Mouse (Mus musculus) MEL (cell line): ENCODE data around the gene Mfn1. TPM values are rescaled to one million over a fixed set of nuclear protein-coding genes. Genes with fewer than 3 reads are reported as not detected.

ENCODE experiments used
- DNase-seq: peaks from one replicate; pipeline ENCODE4 v3.0.0; 2011; ENCODE audit warnings: low read depth, low spot score
- H3K27ac ChIP-seq: 2 replicates; pipeline ENCODE4 v1.5.1; 2012; ENCODE audit warnings: low read depth, mild to moderate bottlenecking, control low read depth, low read length, moderate library complexity; ENCODE audit not compliant: control insufficient read depth
- H3K27me3 ChIP-seq, 2 experiments: fragments of 150-350 bp in 1 of 2; sonication (generic) in 1 of 2; 2 replicates each; pipeline ENCODE4 v1.6.1; 2012; ENCODE audit warnings: low read length in 2 of 2, mild to moderate bottlenecking in 2 of 2, improper control_type of control experiment in 1 of 2, moderate library complexity in 1 of 2; ENCODE audit not compliant: insufficient read depth in 2 of 2, control insufficient read depth in 1 of 2
- H3K36me3 ChIP-seq, 2 experiments: 2 replicates each; pipeline ENCODE4 v1.6.1; 2012 to 2014; ENCODE audit warnings: low read length in 2 of 2, improper control_type of control experiment in 1 of 2, inconsistent platforms in 1 of 2, mild to moderate bottlenecking in 1 of 2; ENCODE audit not compliant: insufficient read depth in 2 of 2, control insufficient read depth in 1 of 2
- H3K4me1 ChIP-seq, 2 experiments: fragments of 150-350 bp in 1 of 2; sonication (generic) in 1 of 2; 2 replicates each; pipeline ENCODE4 v1.6.1; 2012; ENCODE audit warnings: low read length in 2 of 2, improper control_type of control experiment in 1 of 2, mild to moderate bottlenecking in 1 of 2; ENCODE audit not compliant: insufficient read depth in 2 of 2, control insufficient read depth in 1 of 2
- H3K4me3 ChIP-seq, 2 experiments: fragments of 150-350 bp in 1 of 2; sonication (generic) in 1 of 2; 2 replicates each; pipeline ENCODE4 v1.5.1; 2012; ENCODE audit warnings: low read depth in 2 of 2, low read length in 2 of 2, mild to moderate bottlenecking in 2 of 2, moderate library complexity in 2 of 2, control low read depth in 1 of 2, improper control_type of control experiment in 1 of 2; ENCODE audit not compliant: control insufficient read depth in 1 of 2, insufficient read depth in 1 of 2
- H3K79me2 ChIP-seq: 2 replicates; pipeline ENCODE4 v1.6.1; 2012; ENCODE audit warnings: mild to moderate bottlenecking, low read length, moderate library complexity; ENCODE audit not compliant: control insufficient read depth, poor library complexity, insufficient read depth
- H3K9ac ChIP-seq: 2 replicates; pipeline ENCODE4 v1.6.1; 2012; ENCODE audit warnings: low read depth, mild to moderate bottlenecking, control low read depth, low read length, moderate library complexity; ENCODE audit not compliant: control insufficient read depth, poor library complexity, severe bottlenecking
- H3K9me3 ChIP-seq: fragments of 150-350 bp; sonication (generic); replicated peaks from 2 replicates; pipeline ENCODE4 v1.6.1; 2012; ENCODE audit warnings: mild to moderate bottlenecking, low read length, improper control_type of control experiment, moderate library complexity; ENCODE audit not compliant: insufficient read depth
- CTCF ChIP-seq, 3 experiments: IDR thresholded peaks in 2 of 3; conservative IDR thresholded peaks in 1 of 3; 2 replicates each; pipeline ENCODE4 v1.5.1; 2011 to 2012; ENCODE audit warnings: low read length in 3 of 3, low read depth in 2 of 3, mild to moderate bottlenecking in 2 of 3, improper control_type of control experiment in 1 of 3, inconsistent platforms in 1 of 3, mixed read lengths in 1 of 3, moderate library complexity in 1 of 3; ENCODE audit not compliant: control insufficient read depth in 1 of 3, insufficient read depth in 1 of 3, poor library complexity in 1 of 3, severe bottlenecking in 1 of 3
- ELF1 ChIP-seq: IDR thresholded peaks from 2 replicates; pipeline ENCODE4 v1.6.1; 2014; ENCODE audit warnings: low read depth, mild to moderate bottlenecking, inconsistent platforms, low read length, improper control_type of control experiment, moderate library complexity
- EP300 ChIP-seq, 2 experiments: IDR thresholded peaks; 2 replicates each; pipeline ENCODE4 v1.6.1; 2011; ENCODE audit warnings: improper control_type of control experiment in 2 of 2, low read length in 2 of 2, low read depth in 1 of 2, mild to moderate bottlenecking in 1 of 2
- ETS1 ChIP-seq: IDR thresholded peaks from 2 replicates; pipeline ENCODE4 v1.6.1; 2012; ENCODE audit warnings: low read depth, mild to moderate bottlenecking, inconsistent platforms, low read length, improper control_type of control experiment, moderate library complexity
- GATA1 ChIP-seq: IDR thresholded peaks from 2 replicates; pipeline ENCODE4 v1.6.1; 2011; ENCODE audit warnings: low read depth, low read length, improper control_type of control experiment
- JUND ChIP-seq: IDR thresholded peaks from 2 replicates; pipeline ENCODE4 v1.6.1; 2011; ENCODE audit warnings: low read depth, mild to moderate bottlenecking, improper control_type of control experiment, low read length
- KAT2A ChIP-seq: conservative IDR thresholded peaks from 2 replicates; pipeline ENCODE4 v1.6.1; 2012; ENCODE audit warnings: low read depth, low read length, improper control_type of control experiment, inconsistent platforms
- MEF2A ChIP-seq: IDR thresholded peaks from 2 replicates; pipeline ENCODE4 v1.6.1; 2014; ENCODE audit warnings: low read depth, mild to moderate bottlenecking, inconsistent platforms, low read length, improper control_type of control experiment; ENCODE audit not compliant: poor library complexity, insufficient replicate concordance, severe bottlenecking; ENCODE audit errors: extremely low read depth
- MXI1 ChIP-seq: IDR thresholded peaks from 2 replicates; pipeline ENCODE4 v1.6.1; 2011; ENCODE audit warnings: mild to moderate bottlenecking, low read depth, low read length, improper control_type of control experiment
- NELFE ChIP-seq: IDR thresholded peaks from 2 replicates; pipeline ENCODE4 v1.6.1; 2011; ENCODE audit warnings: low read depth, low read length, improper control_type of control experiment
- RAD21 ChIP-seq: IDR thresholded peaks from 2 replicates; pipeline ENCODE4 v1.6.1; 2011; ENCODE audit warnings: mild to moderate bottlenecking, low read depth, low read length, improper control_type of control experiment
- SIN3A ChIP-seq: IDR thresholded peaks from 2 replicates; pipeline ENCODE4 v1.6.1; 2012; ENCODE audit warnings: low read length, improper control_type of control experiment, inconsistent platforms
- TBP ChIP-seq: IDR thresholded peaks from 2 replicates; pipeline ENCODE4 v1.8.0; 2011; ENCODE audit warnings: low read depth, low read length, improper control_type of control experiment
- TCF12 ChIP-seq: IDR thresholded peaks from 2 replicates; pipeline ENCODE4 v1.6.1; 2014; ENCODE audit warnings: low read depth, mild to moderate bottlenecking, inconsistent platforms, low read length, improper control_type of control experiment, moderate library complexity
- UBTF ChIP-seq: IDR thresholded peaks from 2 replicates; pipeline ENCODE4 v1.6.1; 2012; ENCODE audit warnings: low read depth, mild to moderate bottlenecking, inconsistent platforms, low read length, improper control_type of control experiment, moderate library complexity, borderline replicate concordance; ENCODE audit not compliant: insufficient read depth
- USF1 ChIP-seq: IDR thresholded peaks from 2 replicates; pipeline ENCODE4 v1.6.1; 2014; ENCODE audit warnings: low read depth, mild to moderate bottlenecking, inconsistent platforms, low read length, improper control_type of control experiment, moderate library complexity
- ZKSCAN1 ChIP-seq: IDR thresholded peaks from 2 replicates; pipeline ENCODE4 v1.6.1; 2012; ENCODE audit warnings: low read depth, mild to moderate bottlenecking, inconsistent platforms, low read length, improper control_type of control experiment, moderate library complexity
- polyA plus RNA-seq, 2 experiments: library from polyadenylated mRNA; stranded (reverse) in 1 of 2; unstranded in 1 of 2; fragments of >175 nt in 1 of 2; fragments of >200 nt in 1 of 2; gene quantifications; 2 replicates each; pipeline versions ENCODE4 v1.2.1 to v1.2.4; 2012; ENCODE audit warnings: low replicate concordance in 2 of 2, low read depth in 1 of 2; ENCODE audit not compliant: insufficient read length in 2 of 2, insufficient read depth in 1 of 2, missing spikeins in 1 of 2
- total RNA-seq: library from RNA; depleted of rRNA; stranded (reverse); fragments of 300-350 nt; gene quantifications from 2 replicates; pipeline ENCODE4 v1.2.3, GENCODE M21; 2012

Mfn1 gene
- total and polyA plus RNA-seq, 3 experiments: 25.5 to 29.4 TPM; not detected in 1

DNA sequence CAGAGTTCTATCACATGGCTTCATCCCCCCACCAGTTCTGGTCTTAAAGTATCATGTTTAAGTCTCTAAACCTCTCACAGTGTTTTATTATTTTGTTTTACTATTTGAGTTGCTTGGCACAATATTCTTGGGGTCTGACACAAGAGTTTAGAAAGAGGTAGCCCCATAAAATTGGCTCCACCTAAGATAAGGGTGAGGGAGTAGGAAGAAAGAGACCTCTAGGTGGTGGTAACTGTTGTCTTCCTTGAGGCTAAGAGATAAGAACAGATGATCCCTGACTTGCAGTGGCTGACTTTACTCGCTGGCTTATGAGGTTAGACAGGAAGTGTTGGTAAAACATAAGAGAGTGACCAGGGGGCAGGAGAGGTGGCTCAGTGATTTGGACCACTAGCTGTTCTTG lies 6.4 kb downstream of the Mfn1 start:
- DNase-seq: peak; percentile 73
- Histone ChIP-seq H3K4me1 (peaks cover 2 to 13% of the 10 kb centered on the region in 2 experiments; a peak in 3 of 4 replicates), H3K27ac (peak overlapping the region; percentile 51), H3K9ac (no peak overlapping the region), H3K27me3 (no peaks in the 10 kb centered on the region), H3K4me3 (peak overlapping the region in 1 of 2 experiments; percentile 13; a peak in 1 of 4 replicates), H3K79me2 (peaks cover 2% of the 10 kb centered on the region; the same call in 1 of the 2 replicates), H3K9me3 (no peaks in the 10 kb centered on the region), H3K36me3 (peaks cover 12 to 15% of the 10 kb centered on the region in 2 experiments)
- TF ChIP-seq RAD21: 0 out of 2 replicates have a peak, but pooled peaks have one; percentile 1
- peak in 1 of 3 experiments; percentile 23; a peak in 2 of 6 replicates for TF ChIP-seq CTCF (IDR thresholded peaks at IDR 0.05 in 2 of 3, conservative IDR thresholded peaks at IDR 0.05 in 1 of 3; ENCODE audit: control insufficient read depth in 1 of 3, insufficient read depth in 1 of 3, low read depth in 2 of 3, low read length in 3 of 3, poor library complexity in 1 of 3, severe bottlenecking in 1 of 3)
- peak; percentile 84 for TF ChIP-seq ETS1
- peak; percentile 79 for TF ChIP-seq SIN3A
- no peak for TF ChIP-seq JUND
- peak; percentile 89 for TF ChIP-seq GATA1
- 0 out of 2 replicates have a peak, but pooled peaks have one; percentile 32 for TF ChIP-seq TCF12
- peak; percentile 62 to 69; a peak in 3 of 4 replicates for TF ChIP-seq EP300 (IDR thresholded peaks at IDR 0.05; ENCODE audit: low read depth in 1 of 2, low read length in 2 of 2)
- TF ChIP-seq ELF1: peak; percentile 25; the same call in 1 of the 2 replicates
- no peak for TF ChIP-seq UBTF
- no peak for TF ChIP-seq MXI1

GRCm38 (mm10) chr3:32537556-32537955 lies 8.3 kb downstream of the Mfn1 start:
- no peaks in the 10 kb centered on the region for H3K9me3 ChIP-seq
- no peaks in the 10 kb centered on the region for H3K27me3 ChIP-seq
- no peak overlapping the region for H3K4me3 ChIP-seq
- no peaks in the 10 kb centered on the region for H3K79me2 ChIP-seq
- H3K9ac ChIP-seq: no peak overlapping the region
- H3K36me3 ChIP-seq: peaks cover 12 to 13% of the 10 kb centered on the region in 2 experiments
- H3K4me1 ChIP-seq: peaks cover 2 to 13% of the 10 kb centered on the region in 2 experiments; a peak in 3 of 4 replicates
- no peak overlapping the region for H3K27ac ChIP-seq
- no peak for DNase-seq
- TF ChIP-seq USF1 (no peak), MEF2A (no peak), ZKSCAN1 (no peak), ELF1 (no peak), TBP (no peak), KAT2A (no peak), NELFE (no peak)
- TF ChIP-seq, all 39 proteins: peak for 0
